Mouse (Mus musculus): ENCODE results near the gene Pald1. TPM values are rescaled to one million over a fixed set of nuclear protein-coding genes. Genes with fewer than 3 reads are reported as not detected.

The Pald1 gene
- polyA plus RNA-seq, 1 experiment, result 6.8 TPM

DNA sequence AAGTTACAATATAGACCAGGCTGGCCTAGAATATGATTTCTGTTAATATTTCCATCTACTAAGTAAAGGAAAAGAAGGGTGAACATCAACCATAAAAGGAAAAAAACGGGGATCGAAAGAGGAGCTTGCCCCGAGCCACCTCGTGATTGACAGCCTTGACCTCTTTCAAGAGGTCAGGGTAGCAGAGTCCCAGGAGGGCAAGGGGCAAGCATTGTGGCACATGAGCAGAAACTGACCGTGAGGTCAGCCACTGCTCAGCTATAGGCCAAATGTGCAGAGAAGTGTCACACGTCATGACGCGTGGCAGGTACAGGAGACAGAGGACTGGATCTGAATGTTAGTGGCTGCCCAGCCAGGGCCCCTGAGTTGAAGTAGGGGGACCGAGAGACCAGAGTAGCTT is 43.1 kb downstream of the Pald1 start:
- no peak for TF ChIP-seq CTCF (IDR thresholded peaks at IDR 0.05; ENCODE audit: borderline replicate concordance, control insufficient read depth, extremely low read depth, insufficient read depth, low read length, poor library complexity)
- TF ChIP-seq POLR2A (IDR thresholded peaks at IDR 0.05; ENCODE audit: control insufficient read depth, extremely low read depth, insufficient read depth, low read length, poor library complexity), result no peak
- Histone ChIP-seq H3K27me3 (ENCODE audit: control insufficient read depth, insufficient read depth, low read length) (no peaks in the 10 kb centered on the region), H3K36me3 (ENCODE audit: control insufficient read depth, insufficient read depth, low read length) (no peaks in the 10 kb centered on the region), H3K4me1 (replicated peaks; ENCODE audit: control insufficient read depth, insufficient read depth, low read length) (peaks cover 3% of the 10 kb centered on the region), H3K4me3 (ENCODE audit: control insufficient read depth, insufficient read depth, low read length) (no peak overlapping the region), H3K27ac (ENCODE audit: control insufficient read depth, insufficient read depth, low read length) (no peak overlapping the region)
- no peak for DNase-seq
- 95% methylated on average over 9 of the region's 9 CpGs for WGBS

DNA sequence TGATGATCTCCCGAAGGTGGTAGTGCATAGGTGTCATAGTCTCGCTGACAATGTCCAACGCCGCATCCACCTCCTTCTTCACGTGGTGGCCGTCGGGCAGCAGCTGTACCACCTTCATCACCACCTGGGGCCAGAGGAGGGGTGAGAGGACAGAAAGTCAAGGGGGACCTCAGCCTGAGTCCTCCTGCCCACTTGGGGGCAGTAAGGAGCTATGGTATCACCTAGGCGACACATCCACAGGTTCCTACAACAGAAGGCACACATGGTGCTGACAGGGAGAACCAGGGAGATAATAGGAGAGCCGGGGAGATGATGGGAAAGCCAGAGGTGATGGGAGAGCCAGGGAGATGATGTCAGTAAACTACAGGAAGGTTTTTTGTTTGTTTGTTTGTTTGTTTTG is 44.1 kb downstream of the Pald1 start:
- Histone ChIP-seq H3K4me3 (ENCODE audit: control insufficient read depth, insufficient read depth, low read length) (no peak overlapping the region), H3K27me3 (ENCODE audit: control insufficient read depth, insufficient read depth, low read length) (no peaks in the 10 kb centered on the region), H3K4me1 (replicated peaks; ENCODE audit: control insufficient read depth, insufficient read depth, low read length) (peaks cover 3% of the 10 kb centered on the region), H3K27ac (ENCODE audit: control insufficient read depth, insufficient read depth, low read length) (no peak overlapping the region), H3K36me3 (ENCODE audit: control insufficient read depth, insufficient read depth, low read length) (no peaks in the 10 kb centered on the region)
- WGBS, result 95% methylated on average over 9 of the region's 9 CpGs
- TF ChIP-seq CTCF (IDR thresholded peaks at IDR 0.05; ENCODE audit: borderline replicate concordance, control insufficient read depth, extremely low read depth, insufficient read depth, low read length, poor library complexity), result no peak
- no peak for TF ChIP-seq POLR2A (IDR thresholded peaks at IDR 0.05; ENCODE audit: control insufficient read depth, extremely low read depth, insufficient read depth, low read length, poor library complexity)
- DNase-seq, result no peak

DNA sequence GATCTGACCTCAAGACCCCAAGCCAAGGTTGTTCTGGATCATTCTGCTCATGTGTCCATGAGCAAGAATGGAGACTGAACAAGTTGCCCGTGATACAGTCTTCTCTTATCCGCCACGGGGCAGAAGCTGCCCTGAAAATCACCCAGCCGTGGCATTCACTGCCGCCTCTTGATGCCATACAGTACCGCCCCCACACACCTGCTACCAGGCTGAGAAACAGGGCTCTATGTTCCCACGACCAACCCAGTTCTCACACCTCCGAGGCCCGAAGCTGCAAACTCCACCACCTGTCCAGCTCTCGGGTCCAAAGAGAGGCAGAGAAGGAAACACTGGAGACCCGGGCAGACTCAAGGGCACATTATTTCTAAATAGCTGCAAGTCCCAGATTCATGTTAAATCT is 45.7 kb downstream of the Pald1 start:
- no peaks in the 10 kb centered on the region for H3K36me3 ChIP-seq (ENCODE audit: control insufficient read depth, insufficient read depth, low read length)
- no peak overlapping the region for H3K4me3 ChIP-seq (ENCODE audit: control insufficient read depth, insufficient read depth, low read length)
- DNase-seq, result no peak
- no peaks in the 10 kb centered on the region for H3K27me3 ChIP-seq (ENCODE audit: control insufficient read depth, insufficient read depth, low read length)
- peaks cover 3% of the 10 kb centered on the region for H3K4me1 ChIP-seq (replicated peaks; ENCODE audit: control insufficient read depth, insufficient read depth, low read length)
- H3K27ac ChIP-seq (ENCODE audit: control insufficient read depth, insufficient read depth, low read length), result no peak overlapping the region
- TF ChIP-seq POLR2A (IDR thresholded peaks at IDR 0.05; ENCODE audit: control insufficient read depth, extremely low read depth, insufficient read depth, low read length, poor library complexity) (no peak), CTCF (IDR thresholded peaks at IDR 0.05; ENCODE audit: borderline replicate concordance, control insufficient read depth, extremely low read depth, insufficient read depth, low read length, poor library complexity) (no peak)
- WGBS, result 78% methylated on average over 11 of the region's 11 CpGs

DNA sequence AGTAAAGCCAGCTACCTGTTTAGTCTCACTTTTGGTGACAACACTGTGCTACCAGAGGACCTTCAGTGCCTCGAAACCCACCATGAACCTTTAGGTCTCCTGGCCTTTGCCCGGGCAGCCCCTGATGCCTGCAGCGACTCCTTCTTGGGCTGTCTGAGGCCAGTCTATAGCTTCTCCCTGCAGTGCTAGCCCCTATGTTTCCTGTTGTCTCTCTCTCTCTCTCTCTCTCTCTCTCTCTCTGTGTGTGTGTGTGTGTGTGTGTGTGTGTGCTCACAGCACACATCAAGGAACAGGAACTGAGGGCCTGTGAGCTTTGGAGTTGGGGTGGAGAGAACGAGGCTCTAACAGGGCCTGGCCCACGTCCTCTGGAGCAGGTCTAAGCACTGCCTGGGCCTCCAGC is 46.7 kb downstream of the Pald1 start:
- no peak for DNase-seq
- H3K27ac ChIP-seq (ENCODE audit: control insufficient read depth, insufficient read depth, low read length), result no peak overlapping the region
- 66% methylated on average over 5 of the region's 5 CpGs for WGBS
- no peak overlapping the region for H3K4me3 ChIP-seq (ENCODE audit: control insufficient read depth, insufficient read depth, low read length)
- peaks cover under 1% of the 10 kb centered on the region for H3K4me1 ChIP-seq (replicated peaks; ENCODE audit: control insufficient read depth, insufficient read depth, low read length)
- TF ChIP-seq POLR2A (IDR thresholded peaks at IDR 0.05; ENCODE audit: control insufficient read depth, extremely low read depth, insufficient read depth, low read length, poor library complexity) (no peak), CTCF (IDR thresholded peaks at IDR 0.05; ENCODE audit: borderline replicate concordance, control insufficient read depth, extremely low read depth, insufficient read depth, low read length, poor library complexity) (no peak)
- H3K36me3 ChIP-seq (ENCODE audit: control insufficient read depth, insufficient read depth, low read length), result no peaks in the 10 kb centered on the region
- H3K27me3 ChIP-seq (ENCODE audit: control insufficient read depth, insufficient read depth, low read length), result no peaks in the 10 kb centered on the region

DNA sequence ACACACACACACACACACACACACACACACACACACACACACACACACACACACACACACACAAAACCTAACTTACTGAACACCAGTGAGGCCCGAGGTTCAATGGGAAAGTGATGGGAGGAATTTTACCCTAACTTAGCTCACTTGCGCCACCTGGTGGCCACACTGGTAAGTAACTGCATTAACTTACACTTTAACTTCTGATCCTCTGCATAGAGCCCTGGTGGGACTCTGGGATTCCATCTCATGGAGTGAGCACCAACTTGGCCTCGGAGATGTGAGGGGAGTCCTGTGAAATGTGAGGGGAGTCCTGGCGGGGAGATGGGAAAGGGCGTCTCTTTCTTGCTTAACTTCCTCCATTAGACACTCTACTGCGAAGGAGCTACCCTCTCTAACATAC is 47.2 kb downstream of the Pald1 start:
- DNase-seq, result peak; percentile 71
- no peaks in the 10 kb centered on the region for H3K36me3 ChIP-seq (ENCODE audit: control insufficient read depth, insufficient read depth, low read length)
- H3K4me3 ChIP-seq (ENCODE audit: control insufficient read depth, insufficient read depth, low read length), result no peak overlapping the region
- WGBS, result 28% methylated on average over 6 of the region's 6 CpGs
- H3K27me3 ChIP-seq (ENCODE audit: control insufficient read depth, insufficient read depth, low read length), result no peaks in the 10 kb centered on the region
- TF ChIP-seq POLR2A (IDR thresholded peaks at IDR 0.05; ENCODE audit: control insufficient read depth, extremely low read depth, insufficient read depth, low read length, poor library complexity), result no peak
- TF ChIP-seq CTCF (IDR thresholded peaks at IDR 0.05; ENCODE audit: borderline replicate concordance, control insufficient read depth, extremely low read depth, insufficient read depth, low read length, poor library complexity), result no peak; the same call in 1 of the 2 replicates
- no peak overlapping the region for H3K27ac ChIP-seq (ENCODE audit: control insufficient read depth, insufficient read depth, low read length)
- no peaks in the 10 kb centered on the region for H3K4me1 ChIP-seq (replicated peaks; ENCODE audit: control insufficient read depth, insufficient read depth, low read length)

DNA sequence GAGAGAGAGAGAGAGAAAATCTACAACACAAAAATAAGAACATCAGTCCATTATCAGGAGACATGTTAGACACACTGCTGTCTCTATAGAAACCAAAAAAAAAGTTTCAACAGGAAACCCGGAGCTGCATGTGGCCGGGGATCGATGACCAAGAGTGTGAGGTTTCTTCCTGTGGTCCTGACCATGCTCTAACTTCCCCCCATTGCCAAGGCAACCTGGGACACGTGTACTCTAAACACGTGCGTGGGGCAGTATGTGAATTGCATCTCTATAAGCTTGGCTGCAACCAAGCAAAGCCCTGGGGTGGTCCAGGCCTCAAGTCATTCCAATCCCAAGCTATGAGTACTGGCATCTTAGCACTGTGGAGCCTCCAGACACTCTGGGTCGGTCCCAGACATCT is 48.8 kb downstream of the Pald1 start:
- H3K27ac ChIP-seq (ENCODE audit: control insufficient read depth, insufficient read depth, low read length), result no peak overlapping the region
- H3K4me3 ChIP-seq (ENCODE audit: control insufficient read depth, insufficient read depth, low read length), result no peak overlapping the region
- TF ChIP-seq CTCF (IDR thresholded peaks at IDR 0.05; ENCODE audit: borderline replicate concordance, control insufficient read depth, extremely low read depth, insufficient read depth, low read length, poor library complexity) (no peak), POLR2A (IDR thresholded peaks at IDR 0.05; ENCODE audit: control insufficient read depth, extremely low read depth, insufficient read depth, low read length, poor library complexity) (no peak)
- DNase-seq, result no peak
- WGBS, result 17% methylated on average over 7 of the region's 7 CpGs
- H3K36me3 ChIP-seq (ENCODE audit: control insufficient read depth, insufficient read depth, low read length), result no peaks in the 10 kb centered on the region
- H3K27me3 ChIP-seq (ENCODE audit: control insufficient read depth, insufficient read depth, low read length), result no peaks in the 10 kb centered on the region
- H3K4me1 ChIP-seq (replicated peaks; ENCODE audit: control insufficient read depth, insufficient read depth, low read length), result no peaks in the 10 kb centered on the region

DNA sequence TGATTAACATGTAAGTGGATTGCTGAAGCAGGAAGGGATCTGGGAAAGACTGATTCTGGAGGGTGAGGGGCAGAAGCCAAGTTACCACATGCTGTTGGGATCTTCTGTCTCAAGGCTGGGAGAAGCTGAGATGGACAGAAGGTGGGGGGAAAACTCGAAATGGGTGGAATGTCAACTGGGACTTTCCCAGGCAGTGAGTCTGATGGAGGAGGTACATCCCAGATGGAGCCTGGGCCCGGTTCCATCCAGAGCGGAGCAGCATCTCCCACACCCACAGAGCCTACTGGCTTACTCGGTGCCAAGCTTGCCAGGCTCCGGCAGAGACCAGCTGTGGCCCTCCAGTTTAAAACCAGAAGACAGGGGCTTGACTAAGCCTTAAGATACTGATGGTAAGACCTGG is 52.3 kb downstream of the Pald1 start:
- 95% methylated on average over 5 of the region's 5 CpGs for WGBS
- H3K4me1 ChIP-seq (replicated peaks; ENCODE audit: control insufficient read depth, insufficient read depth, low read length), result no peaks in the 10 kb centered on the region
- DNase-seq, result no peak
- TF ChIP-seq POLR2A (IDR thresholded peaks at IDR 0.05; ENCODE audit: control insufficient read depth, extremely low read depth, insufficient read depth, low read length, poor library complexity) (no peak), CTCF (IDR thresholded peaks at IDR 0.05; ENCODE audit: borderline replicate concordance, control insufficient read depth, extremely low read depth, insufficient read depth, low read length, poor library complexity) (no peak)
- no peak overlapping the region for H3K27ac ChIP-seq (ENCODE audit: control insufficient read depth, insufficient read depth, low read length)
- H3K36me3 ChIP-seq (ENCODE audit: control insufficient read depth, insufficient read depth, low read length), result no peaks in the 10 kb centered on the region
- H3K27me3 ChIP-seq (ENCODE audit: control insufficient read depth, insufficient read depth, low read length), result no peaks in the 10 kb centered on the region
- no peak overlapping the region for H3K4me3 ChIP-seq (ENCODE audit: control insufficient read depth, insufficient read depth, low read length)

Data from thymus, adult 2 months (tissue).